10 mouse cellular contexts compared by ENCODE assay signal in the genomic region with DNA sequence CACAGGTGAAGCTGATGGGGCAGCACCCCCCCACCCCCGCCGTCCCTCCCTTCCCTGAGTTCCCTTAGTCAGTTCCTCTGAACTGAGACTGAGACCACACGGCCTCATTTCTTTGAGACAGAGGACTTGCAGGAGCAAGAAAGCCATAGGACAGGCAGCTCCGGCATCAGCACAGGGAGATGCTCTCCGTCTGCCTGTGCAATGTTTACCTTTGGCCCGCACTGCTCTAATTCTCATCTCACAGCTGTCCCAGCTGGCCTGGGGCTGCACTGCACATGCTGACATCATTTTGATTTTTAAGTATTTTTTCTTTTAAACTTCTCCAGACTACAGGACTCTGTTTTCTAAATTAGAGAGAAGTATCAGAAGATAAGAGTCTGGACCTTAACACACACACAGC. TPM values are rescaled to one million over a fixed set of nuclear protein-coding genes. Genes with fewer than 3 reads are reported as not detected.
A peak's percentile ranks its signal among the peaks of the same experiment; 100 is the strongest.
DNase-seq lines count a peak whose midpoint lies in the region; ATAC-seq and TF ChIP-seq lines count a peak whose summit lies in the region.
"Had no signal": no experiment of that assay in that cellular context is flagged by ENCODE, and none has a peak within 500 bp of the region (broad histone marks: within the 10 kb centered on the region; RNA-seq: fewer than 3 reads in every experiment).

No protein-coding gene starts in this region.

- no peak for TF ChIP-seq POLR2A in embryonic fibroblast, embryonic 13.5 days (IDR thresholded peaks at IDR 0.05; ENCODE audit: low read depth, low read length)
- TF ChIP-seq POLR2A in limb, embryonic 14.5 days (IDR thresholded peaks at IDR 0.05; ENCODE audit: borderline replicate concordance, extremely low read depth, insufficient read depth, insufficient read length): no peak

- no peak for DNase-seq in lung, adult 18-20 months
- no peak for DNase-seq in limb, embryonic 14.5 days (ENCODE audit: low spot score)
- no peak for DNase-seq in cerebellum, adult 11 months
- DNase-seq in gastrocnemius, postnatal 10 days: no peak
- no peak for DNase-seq in kidney, postnatal 25 days
- DNase-seq: kidney, postnatal 10 days; right cerebral cortex, postnatal 14 days had no signal

- H3K4me2 ChIP-seq in lung, embryonic 15.5 days: peak overlapping the region; percentile 80
- peak overlapping the region; percentile 94 for H3K4me2 ChIP-seq in limb, embryonic 14.5 days (replicated peaks; ENCODE audit: low read depth, low read length, severe bottlenecking)
- peak overlapping the region; percentile 51 for H3K4me2 ChIP-seq in stomach, embryonic 15.5 days

- no peaks in the 10 kb centered on the region for H3K27me3 ChIP-seq in lung, embryonic 15.5 days
- no peaks in the 10 kb centered on the region for H3K27me3 ChIP-seq in limb, embryonic 14.5 days (ENCODE audit: control insufficient read depth, insufficient read depth, low read length)
- H3K27me3 ChIP-seq in stomach, embryonic 15.5 days (replicated peaks): no peaks in the 10 kb centered on the region

- H3K36me3 ChIP-seq in lung, embryonic 15.5 days: peaks cover 38% of the 10 kb centered on the region
- peaks cover 46% of the 10 kb centered on the region for H3K36me3 ChIP-seq in limb, embryonic 14.5 days (ENCODE audit: control insufficient read depth, insufficient read depth, low read length)
- peaks cover 13% of the 10 kb centered on the region for H3K36me3 ChIP-seq in stomach, embryonic 15.5 days

- WGBS in lung, embryonic 15.5 days: 14% methylated on average over 6 of the region's 6 CpGs
- WGBS in limb, embryonic 14.5 days: 31% methylated on average over 6 of the region's 6 CpGs
- 12% methylated on average over 6 of the region's 6 CpGs for WGBS in stomach, embryonic 15.5 days

- no peak for ATAC-seq in lung, embryonic 15.5 days (ENCODE audit: borderline replicate concordance, extremely low read depth, low FRiP score, low TSS enrichment)
- no peak for ATAC-seq in limb, embryonic 14.5 days (ENCODE audit: low FRiP score, low read depth)
- no peak for ATAC-seq in stomach, embryonic 15.5 days (ENCODE audit: insufficient read depth, low FRiP score, low read depth)

- no peaks in the 10 kb centered on the region for H3K9me3 ChIP-seq in lung, embryonic 15.5 days
- H3K9me3 ChIP-seq in limb, embryonic 14.5 days (ENCODE audit: control insufficient read depth, low read length): no peaks in the 10 kb centered on the region
- no peaks in the 10 kb centered on the region for H3K9me3 ChIP-seq in stomach, embryonic 15.5 days

- H3K9ac ChIP-seq in lung, embryonic 15.5 days: peak overlapping the region; percentile 46
- H3K9ac ChIP-seq in limb, embryonic 14.5 days (ENCODE audit: low read depth, low read length, severe bottlenecking): peak overlapping the region; percentile 31; the same call in 1 of the 2 replicates
- no peak overlapping the region for H3K9ac ChIP-seq in stomach, embryonic 15.5 days

- TF ChIP-seq CTCF in embryonic fibroblast, embryonic 13.5 days (IDR thresholded peaks at IDR 0.05; ENCODE audit: borderline replicate concordance, insufficient read depth, low read length): no peak

- H3K4me3 ChIP-seq in lung, embryonic 15.5 days: peak overlapping the region; percentile 82
- peak overlapping the region; percentile 20 for H3K4me3 ChIP-seq in embryonic fibroblast, embryonic 13.5 days (ENCODE audit: insufficient read depth, low read length)
- peak overlapping the region; percentile 75 for H3K4me3 ChIP-seq in limb, embryonic 14.5 days (replicated peaks; ENCODE audit: low read length)
- peak overlapping the region; percentile 40 for H3K4me3 ChIP-seq in stomach, embryonic 15.5 days (replicated peaks)

- peaks cover 26% of the 10 kb centered on the region for H3K4me1 ChIP-seq in lung, embryonic 15.5 days
- H3K4me1 ChIP-seq in embryonic fibroblast, embryonic 13.5 days (ENCODE audit: control insufficient read depth, insufficient read depth, low read length): no peaks in the 10 kb centered on the region; the same call in 1 of the 2 replicates
- H3K4me1 ChIP-seq in limb, embryonic 14.5 days (ENCODE audit: control insufficient read depth, insufficient read depth, low read length): peaks cover 11% of the 10 kb centered on the region
- H3K4me1 ChIP-seq in stomach, embryonic 15.5 days: peaks cover 8% of the 10 kb centered on the region

- H3K27ac ChIP-seq in lung, embryonic 15.5 days: no peak overlapping the region
- no peak overlapping the region for H3K27ac ChIP-seq in embryonic fibroblast, embryonic 13.5 days (ENCODE audit: insufficient read depth, low read length)
- no peak overlapping the region for H3K27ac ChIP-seq in limb, embryonic 14.5 days (replicated peaks; ENCODE audit: low read depth, low read length)
- H3K27ac ChIP-seq in stomach, embryonic 15.5 days: no peak overlapping the region

RNA-seq across cellular contexts. Expression of gene Fbxo5, which starts 2.5 kb away (rescaled TPM):
- polyA plus RNA-seq in lung, embryonic 15.5 days (2015; fragmentation: Nextera tagmentation; extraction: Ambion mirVana): 84.3 and 92.5 TPM in 2 replicates
- 24.3 and 39.5 TPM in 2 replicates for polyA plus RNA-seq in embryonic fibroblast, embryonic 13.5 days (2011; ENCODE audit: insufficient read length, low read depth, missing spikeins)
- polyA plus RNA-seq in limb, embryonic 14.5 days (2012; rRNA removed): 30.4 and 43.5 TPM in 2 replicates
- polyA plus RNA-seq in limb, embryonic 14.5 days (2014; fragmentation: Nextera tagmentation; extraction: Ambion mirVana): 52.7 and 58.3 TPM in 2 replicates
- 66.2 and 67.6 TPM in 2 replicates for polyA plus RNA-seq in stomach, embryonic 15.5 days (2015; fragmentation: Nextera tagmentation; extraction: Ambion mirVana)
- total RNA-seq in gastrocnemius, postnatal 10 days (2021): 1 to 10 TPM; 4.4 to 5.6 TPM

RNA-seq across cellular contexts. Expression of gene Mtrf1l, which starts 20.8 kb away (rescaled TPM):
- polyA plus RNA-seq in lung, embryonic 15.5 days (2015; fragmentation: Nextera tagmentation; extraction: Ambion mirVana): 14.1 and 16.7 TPM in 2 replicates
- polyA plus RNA-seq in embryonic fibroblast, embryonic 13.5 days (2011; ENCODE audit: insufficient read length, low read depth, missing spikeins): 11.6 and 15.3 TPM in 2 replicates
- polyA plus RNA-seq in limb, embryonic 14.5 days (2012; rRNA removed): 5.1 and 10.0 TPM in 2 replicates
- polyA plus RNA-seq in limb, embryonic 14.5 days (2014; fragmentation: Nextera tagmentation; extraction: Ambion mirVana): 17.3 and 17.7 TPM in 2 replicates
- polyA plus RNA-seq in stomach, embryonic 15.5 days (2015; fragmentation: Nextera tagmentation; extraction: Ambion mirVana): 16.3 and 17.8 TPM in 2 replicates
- 1 to 10 TPM; 6.9 to 7.2 TPM for total RNA-seq in gastrocnemius, postnatal 10 days (2021)

Comparison
In these comparisons a context has a peak if more than half of its experiments do, and no peak if none do; other contexts are left out.
1. H3K4me3 ChIP-seq: peak in every context shown above with its lines; median percentile 82 in lung, embryonic 15.5 days; 75 in limb, embryonic 14.5 days; 40 in stomach, embryonic 15.5 days; 20 in embryonic fibroblast, embryonic 13.5 days.